Mouse (Mus musculus): ENCODE results near the gene Plcxd1. TPM values are rescaled to one million over a fixed set of nuclear protein-coding genes. Genes with fewer than 3 reads are reported as not detected.
A peak's percentile ranks its signal among the peaks of the same experiment; 100 is the strongest.
"Not testable (repeated sequence)": the region's sequence is repeated elsewhere in the genome, so short reads cannot be mapped to it uniquely, and the experiment has no call there.

The Plcxd1 gene
- total RNA-seq (2021): 10 to 100 TPM; 11.1 to 12.0 TPM

- DNase-seq (ENCODE audit: low spot score in 2 of 2): peak in 1 of 2 experiments; percentile 14
- intact Hi-C loops (cut with DNase I): loop anchor here (10.0 kb wide), 1 partner anchor 1735 kb away; the partner anchor contains the start of gene Gm42517
Measured at GRCm38 (mm10) chr5:110099656-110100580, at the start of gene Plcxd1. Plcxd1 (plus strand) TSS chr5:110099969.

DNA sequence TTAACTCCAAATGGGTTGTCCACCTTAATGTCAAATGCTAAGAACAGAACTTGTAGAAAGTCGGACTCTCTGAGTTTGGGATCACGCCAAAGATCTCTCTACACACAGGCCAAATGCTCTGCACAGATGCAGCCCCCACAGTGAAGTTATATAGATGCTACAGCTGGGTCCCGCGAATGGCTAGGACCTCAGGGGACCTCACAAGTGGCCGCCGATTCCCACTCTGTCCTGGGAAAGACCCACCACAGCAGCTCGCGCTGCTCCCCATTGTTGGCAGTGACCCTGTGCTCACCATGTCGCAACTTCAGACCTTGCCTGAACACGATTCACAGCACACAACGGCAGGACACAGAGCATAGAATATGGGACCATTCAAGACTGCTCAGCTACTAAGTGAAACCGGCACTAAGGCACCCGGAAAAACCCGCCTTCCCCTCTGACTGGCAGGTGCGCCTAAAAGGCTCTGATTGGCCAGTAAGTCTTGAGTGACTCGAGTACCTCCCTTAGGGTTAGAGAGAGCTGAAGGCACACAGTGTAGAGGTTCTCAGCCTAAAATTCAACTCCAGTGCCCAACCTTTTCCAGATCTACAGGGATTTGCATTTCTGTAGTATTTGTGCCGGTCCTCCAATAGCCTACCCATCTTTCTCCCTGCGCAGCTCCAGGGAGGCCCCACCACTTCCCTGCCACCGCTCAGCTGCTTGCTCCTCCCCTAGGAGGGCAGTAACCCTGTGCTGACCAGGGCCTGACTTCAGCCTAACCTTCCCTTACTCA lies 41.9 kb upstream of the Plcxd1 start:
- intact Hi-C loops (cut with DNase I): loop anchor here (2.0 kb wide), 1 partner anchor 37 kb away; the partner anchor contains the start of gene Gm35315
- DNase-seq (ENCODE audit: low spot score in 2 of 2): peak; percentile 80

GRCm38 (mm10) chr5:110072413-110072812 lies 27.4 kb upstream of the Plcxd1 start, which contains the start of gene Gm17655:
Gm17655 (minus strand) TSS chr5:110072513.
- DNase-seq (ENCODE audit: low spot score in 2 of 2); intact Hi-C loops (cut with DNase I): not testable (repeated sequence)

DNA sequence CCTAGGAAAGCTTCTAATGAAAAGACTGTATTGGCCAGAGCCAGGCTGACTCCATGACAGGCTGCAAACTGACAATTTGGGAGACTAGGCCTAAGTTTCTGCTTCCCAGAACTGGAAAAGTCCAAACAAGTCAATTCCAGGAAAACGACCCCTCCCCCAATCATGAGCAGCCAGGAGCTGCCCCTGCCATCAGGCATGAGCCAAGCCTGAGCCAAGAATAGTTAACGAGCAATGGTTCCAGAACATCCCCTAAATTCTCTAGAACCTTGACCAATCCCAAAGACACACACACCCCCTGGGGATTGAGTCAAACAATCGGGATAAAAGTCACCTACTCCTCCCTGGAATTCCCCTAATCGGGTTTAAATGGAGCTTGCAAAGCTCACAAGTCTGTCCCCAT lies 16.8 kb upstream of the Plcxd1 start:
- intact Hi-C loops (cut with DNase I): no loop called here
- no peak for DNase-seq (ENCODE audit: low spot score in 2 of 2)

DNA sequence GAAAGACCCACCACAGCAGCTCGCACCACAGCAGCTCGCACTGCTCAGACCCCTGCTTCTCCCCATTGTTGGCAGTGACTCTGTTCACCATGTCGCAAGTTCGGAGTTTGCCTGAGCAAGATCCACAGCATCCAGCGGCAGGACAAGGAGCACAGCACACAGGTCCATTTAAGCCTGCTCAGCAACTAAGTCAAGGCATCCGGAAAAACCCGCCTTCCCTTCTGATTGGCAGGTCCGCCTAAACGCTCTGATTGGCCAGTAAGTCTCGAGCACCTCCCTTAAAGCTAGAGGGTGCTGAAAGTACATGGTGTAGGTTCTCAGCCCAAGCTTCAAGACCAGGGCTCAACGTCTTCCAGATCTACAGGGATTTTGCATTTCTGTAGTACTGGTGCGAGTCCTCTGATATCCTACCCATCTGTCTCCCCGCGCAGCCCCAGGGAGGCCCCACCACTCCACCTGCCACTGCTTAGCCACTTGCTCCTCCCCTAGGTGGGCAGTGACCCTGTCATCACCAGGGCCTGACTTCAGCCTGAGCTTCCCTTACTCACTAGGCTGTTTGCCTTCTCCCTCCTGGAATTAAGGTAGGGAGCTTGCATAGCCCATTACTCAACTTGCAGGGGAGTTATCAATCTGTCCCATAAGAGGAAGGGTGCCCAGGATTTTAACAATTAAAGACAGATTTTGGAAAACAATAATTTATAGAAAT lies 13.5 kb upstream of the Plcxd1 start:
- intact Hi-C loops (cut with DNase I): no loop called here
- DNase-seq (ENCODE audit: low spot score in 2 of 2): no peak

DNA sequence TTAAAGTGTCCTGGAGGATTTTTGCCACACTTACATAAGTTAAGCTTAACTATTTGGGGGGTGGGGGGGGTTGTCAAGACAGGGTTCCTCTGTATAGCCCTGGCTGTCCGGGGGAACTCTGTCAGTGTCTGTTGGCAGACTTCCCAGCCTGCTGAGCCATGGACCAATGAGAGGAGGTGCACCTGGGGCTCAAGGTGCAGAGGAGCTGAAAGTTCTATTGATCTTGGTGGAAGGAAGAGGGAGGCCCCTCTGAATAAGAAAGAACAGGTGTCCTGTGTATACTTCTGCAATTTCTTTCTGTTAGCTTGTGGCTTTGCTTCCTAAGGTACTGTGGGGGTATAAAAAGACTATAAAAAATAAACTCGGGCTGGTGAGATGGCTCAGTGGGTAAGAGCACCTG lies 8.2 kb upstream of the Plcxd1 start:
- intact Hi-C loops (cut with DNase I): no loop called here
- DNase-seq (ENCODE audit: low spot score in 2 of 2): no peak

DNA sequence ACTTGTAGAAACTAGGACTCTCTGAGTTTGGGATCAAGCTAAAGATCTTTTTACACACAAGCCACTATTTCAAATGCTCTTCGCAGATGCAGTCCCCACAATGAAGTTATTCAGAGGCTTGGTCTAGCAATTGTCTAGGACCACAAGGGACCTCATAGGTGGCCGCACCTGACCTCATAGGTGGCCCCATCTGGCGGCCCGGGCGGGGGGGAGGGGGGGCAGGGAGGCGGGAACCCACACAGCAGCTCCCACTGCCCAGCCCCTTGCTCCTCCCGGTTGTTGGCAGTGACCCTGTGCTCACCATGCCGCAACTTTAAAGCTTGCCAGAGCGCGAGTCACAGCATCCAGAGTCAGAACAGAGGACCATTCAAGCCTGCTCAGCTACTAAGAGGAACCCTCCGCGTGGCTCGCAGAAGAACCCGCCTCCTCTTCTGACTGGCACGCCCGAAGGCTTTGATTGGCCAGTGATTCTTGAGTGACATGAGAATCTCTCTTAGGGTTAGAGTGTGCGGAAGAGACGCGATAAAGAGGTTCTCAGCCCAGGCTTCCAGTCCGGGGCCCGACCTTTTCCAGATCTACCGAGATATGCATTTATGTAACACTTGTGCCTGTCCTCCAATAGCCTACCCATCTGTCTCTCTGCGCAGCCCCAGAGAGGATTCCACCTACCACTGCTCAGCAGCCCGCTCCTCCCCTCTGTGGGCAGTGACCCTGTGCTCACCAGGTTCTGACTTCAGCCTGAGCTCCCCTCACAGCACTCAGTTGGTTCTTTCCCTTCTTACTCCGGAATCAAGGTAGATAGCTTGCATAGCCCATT lies 5.5 kb upstream of the Plcxd1 start, which contains the start of gene Gm35315:
TSS of gene Gm35315 (minus strand) at position 391 of the 817 bp plus-strand sequence.
- intact Hi-C loops (cut with DNase I): loop anchor here (2.0 kb wide), 1 partner anchor 35 kb away; no protein-coding TSS in a partner anchor
- peak; percentile 83 to 86 for DNase-seq (ENCODE audit: low spot score in 2 of 2)

- intact Hi-C loops (cut with DNase I): loop anchor here (1.0 to 2.0 kb wide), 2 partner anchors 12 to 36 kb away; no protein-coding TSS in a partner anchor
- no peak for DNase-seq (ENCODE audit: low spot score in 2 of 2)
Measured at GRCm38 (mm10) chr5:110094847-110095213, 4.9 kb upstream of the Plcxd1 start.

GRCm38 (mm10) chr5:110098991-110099477 lies 735 bp upstream of the Plcxd1 start:
- intact Hi-C loops (cut with DNase I): no loop called here
- DNase-seq (ENCODE audit: low spot score in 2 of 2): peak; percentile 49 to 62

DNA sequence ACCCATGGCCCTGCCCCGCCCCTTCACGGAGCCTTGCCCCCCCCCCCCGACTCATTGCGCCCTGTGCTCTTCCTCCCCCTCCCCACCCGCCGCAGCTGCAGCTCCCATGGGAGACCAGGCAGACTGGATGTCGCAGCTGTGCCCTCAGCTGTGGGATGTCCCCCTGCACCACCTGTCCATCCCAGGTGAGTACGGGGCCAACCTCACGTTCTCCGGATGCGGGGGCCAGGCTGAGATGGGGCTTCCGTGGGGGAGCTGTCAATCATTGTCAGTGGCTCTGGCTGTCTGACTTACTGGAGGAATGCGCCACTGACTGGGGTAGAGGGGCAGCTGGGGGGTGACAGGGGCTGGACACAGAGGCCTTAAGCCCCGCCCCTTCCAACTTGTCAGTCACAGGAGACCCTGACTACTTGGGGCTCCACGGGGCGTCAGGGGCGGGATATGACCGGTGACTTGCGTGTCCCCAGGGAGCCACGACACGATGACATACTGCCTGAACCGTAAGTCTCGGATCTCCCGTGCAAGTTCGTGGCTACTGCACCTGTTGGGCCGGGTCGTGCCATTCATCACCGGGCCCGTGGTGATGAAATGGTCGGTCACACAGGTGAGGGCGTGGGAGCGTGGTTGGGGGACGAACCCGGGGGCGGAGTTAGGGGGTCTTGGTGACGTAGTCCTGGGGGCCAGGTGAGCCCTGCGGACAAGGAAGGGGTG lies 1.3 kb downstream of the Plcxd1 start:
- intact Hi-C loops (cut with DNase I): loop anchor here (10.0 kb wide), 1 partner anchor 1736 kb away; the partner anchor contains the start of gene Gm42517

DNA sequence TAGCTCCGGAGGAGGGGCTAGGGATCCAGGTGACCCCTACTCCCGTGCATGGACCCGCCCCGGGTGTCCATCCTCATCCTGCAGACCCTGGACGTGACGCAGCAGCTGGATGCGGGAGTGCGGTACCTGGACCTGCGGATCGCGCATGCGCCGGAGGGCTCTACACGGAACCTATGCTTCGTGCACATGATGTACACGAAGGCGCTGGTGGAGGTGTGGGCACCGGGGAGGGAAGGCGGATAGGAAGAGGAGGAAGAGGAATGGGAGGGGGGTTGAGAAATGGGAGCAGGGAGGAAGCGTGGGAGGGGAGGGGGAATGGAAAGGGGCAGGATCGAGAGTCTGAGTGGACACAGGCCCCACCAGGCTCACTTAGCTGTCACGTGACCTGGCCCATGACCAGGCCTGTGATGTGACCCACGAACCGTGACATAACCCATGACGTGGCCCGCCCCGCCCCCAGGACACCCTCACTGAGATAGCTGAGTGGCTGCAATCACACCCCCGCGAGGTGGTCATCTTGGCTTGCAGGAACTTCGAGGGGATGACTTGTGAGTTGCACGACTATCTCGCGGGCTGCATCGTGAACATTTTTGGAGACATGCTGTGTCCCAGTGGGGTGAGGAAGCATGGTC lies 2.1 kb downstream of the Plcxd1 start:
- intact Hi-C loops (cut with DNase I): loop anchor here (10.0 kb wide), 1 partner anchor 1737 kb away; the partner anchor contains the start of gene Gm42517
- DNase-seq (ENCODE audit: low spot score in 2 of 2): peak; percentile 80

More for the DNA sequence above, 1.3 kb downstream of the Plcxd1 start:
- peak; percentile 16 to 32 for DNase-seq (ENCODE audit: low spot score in 2 of 2)

GRCm38 (mm10) chr5:110102429-110102828 lies 2.7 kb downstream of the Plcxd1 start:
- DNase-seq (ENCODE audit: low spot score in 2 of 2): peak in 1 of 2 experiments; percentile 6
- intact Hi-C loops (cut with DNase I): loop anchor here (10.0 kb wide), 1 partner anchor 1738 kb away; the partner anchor contains the start of gene Gm42517

- intact Hi-C loops (cut with DNase I): loop anchor here (10.0 kb wide), 1 partner anchor 1738 kb away; the partner anchor contains the start of gene Gm42517
- DNase-seq (ENCODE audit: low spot score in 2 of 2): peak in 1 of 2 experiments; percentile 12
Measured at GRCm38 (mm10) chr5:110102853-110103625, 3.3 kb downstream of the Plcxd1 start.

DNA sequence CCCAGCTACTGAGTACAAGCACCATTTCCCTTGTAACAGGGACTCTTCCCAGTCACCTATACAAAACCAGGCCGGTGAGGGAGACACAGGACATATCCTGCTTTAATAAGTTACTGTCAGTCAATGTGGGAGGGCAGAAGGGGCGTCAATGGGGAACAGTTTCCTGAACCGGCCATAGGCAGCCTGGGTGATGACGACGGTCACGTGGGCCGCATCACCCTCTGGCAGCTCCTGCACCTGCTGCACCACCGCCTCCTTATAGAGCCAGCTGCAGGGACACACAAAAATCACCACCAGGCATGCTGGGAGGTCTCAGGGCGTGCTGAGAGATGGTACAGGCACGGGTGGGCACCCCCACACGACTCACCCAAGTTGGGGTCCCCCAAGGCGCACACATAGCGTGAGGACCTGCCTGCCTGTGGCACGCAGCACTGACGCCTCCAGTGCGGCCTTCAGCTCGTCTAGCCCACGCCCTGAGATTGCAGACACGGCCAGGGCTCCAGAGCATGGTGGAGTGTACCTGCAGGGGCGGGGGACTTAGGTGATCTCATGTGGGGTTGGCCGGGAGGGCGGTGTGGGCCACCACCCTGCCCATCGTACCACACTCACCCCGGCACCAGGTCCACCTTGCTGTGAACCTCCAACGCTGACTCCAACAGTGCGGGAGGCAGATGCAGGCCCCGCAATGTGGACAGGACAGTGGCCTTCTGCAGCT lies 4.3 kb downstream of the Plcxd1 start:
- intact Hi-C loops (cut with DNase I): loop anchor here (10.0 kb wide), 1 partner anchor 1739 kb away; the partner anchor contains the start of gene Gm42517
- peak in 1 of 2 experiments; percentile 16 for DNase-seq (ENCODE audit: low spot score in 2 of 2)

DNA sequence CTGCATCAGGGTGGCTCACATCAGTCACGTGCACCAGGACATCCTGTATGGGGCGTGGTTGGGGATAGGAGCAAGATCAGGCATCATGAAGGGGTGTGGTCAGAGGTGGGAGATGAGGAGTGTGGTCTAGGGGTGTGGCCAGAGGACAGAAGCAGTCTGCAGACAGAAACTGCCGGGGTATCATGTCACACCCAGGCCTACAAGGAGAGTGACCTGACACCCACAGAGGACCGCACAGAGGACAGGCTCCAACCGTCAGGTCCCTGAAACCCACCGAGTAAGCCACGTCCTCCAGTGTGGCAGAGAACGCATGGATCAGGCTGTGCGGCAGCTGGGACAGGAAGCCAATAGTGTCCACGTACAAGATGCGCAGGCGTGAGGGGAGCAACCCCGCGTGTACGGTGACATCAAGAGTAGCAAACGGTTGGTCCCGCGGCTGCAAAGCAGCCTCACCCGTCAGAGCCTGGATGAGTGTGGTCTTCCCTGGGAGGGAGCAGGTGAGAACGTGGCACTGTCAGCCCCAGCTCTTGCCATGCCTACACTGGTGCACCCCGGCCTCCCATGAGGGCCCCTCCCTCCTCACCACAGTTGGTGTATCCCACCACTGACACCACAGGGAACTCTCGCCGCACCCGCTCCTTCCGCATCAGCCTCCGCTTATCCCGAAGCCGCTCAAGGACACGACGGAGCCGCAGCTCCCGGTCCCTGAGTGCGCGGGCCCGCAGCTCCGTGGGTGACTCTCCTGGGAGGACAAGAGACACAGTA lies 5.0 kb downstream of the Plcxd1 start:
- DNase-seq (ENCODE audit: low spot score in 2 of 2): peak in 1 of 2 experiments; percentile 13
- intact Hi-C loops (cut with DNase I): loop anchor here (5.0 to 10.0 kb wide), 2 partner anchors 547 to 1740 kb away; partner anchors contain the start of genes Crlf2 and Gm42517
